Mouse (Mus musculus): Measurements from ENCODE around the gene Rnf145.

Gene Rnf145

DNA sequence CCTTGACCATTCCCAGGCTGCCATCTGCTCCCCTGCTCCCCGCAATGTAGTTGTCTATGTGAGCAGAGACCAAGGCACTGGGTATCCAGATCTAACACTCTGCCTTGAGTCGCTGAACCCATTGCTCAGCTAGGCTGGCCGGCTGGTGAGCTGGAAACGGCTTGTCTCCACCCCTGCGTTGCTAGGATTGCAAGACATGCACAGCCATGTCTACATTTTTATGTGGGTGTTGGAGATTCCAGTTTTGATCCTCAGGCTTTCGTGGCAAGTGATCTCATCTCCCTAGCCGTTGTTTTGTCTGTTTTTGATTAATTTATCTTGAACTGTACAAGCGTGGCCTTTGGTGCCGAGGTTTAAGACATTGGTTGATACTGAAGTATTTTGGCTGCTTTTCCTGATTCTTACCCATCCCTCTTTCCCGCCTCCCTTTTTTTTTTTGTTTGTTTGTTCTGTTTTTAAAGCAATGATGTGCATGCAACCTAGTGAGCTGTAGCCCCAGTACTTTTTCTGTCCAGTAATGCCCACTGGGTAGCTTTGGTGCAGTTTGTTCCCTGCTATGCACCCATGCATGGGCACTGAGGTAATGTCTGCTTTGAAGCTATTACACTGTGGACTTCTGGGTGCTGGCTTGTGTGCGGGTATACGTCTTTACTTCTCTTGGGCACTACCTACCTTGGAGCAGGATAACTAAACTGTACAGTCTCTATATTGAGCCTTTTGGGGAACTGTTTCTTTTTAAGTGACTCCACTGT, 16.4 kb downstream of the Rnf145 start:
- no peak for DNase-seq (ENCODE audit: low spot score)

DNA sequence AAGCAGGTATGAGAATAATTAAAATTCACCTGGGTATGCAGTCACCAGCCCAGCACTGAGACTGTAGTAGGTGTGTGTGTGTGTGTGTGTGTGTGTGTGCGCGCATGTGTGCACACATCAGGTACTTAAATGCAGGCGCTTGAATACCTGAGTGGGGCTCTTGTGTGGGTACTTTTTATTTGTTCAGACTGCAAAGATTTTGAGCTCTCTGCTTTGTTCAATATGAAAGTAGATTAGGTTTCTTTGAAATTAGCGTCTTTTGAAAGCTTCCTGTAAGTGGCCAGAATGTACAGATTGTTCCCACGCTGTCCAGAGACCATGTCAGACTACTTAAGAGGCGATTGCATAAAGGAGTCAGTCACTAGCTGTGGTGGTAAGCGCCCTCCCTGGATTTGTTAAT, 18.6 kb downstream of the Rnf145 start:
- no peak for DNase-seq (ENCODE audit: low spot score)

DNA sequence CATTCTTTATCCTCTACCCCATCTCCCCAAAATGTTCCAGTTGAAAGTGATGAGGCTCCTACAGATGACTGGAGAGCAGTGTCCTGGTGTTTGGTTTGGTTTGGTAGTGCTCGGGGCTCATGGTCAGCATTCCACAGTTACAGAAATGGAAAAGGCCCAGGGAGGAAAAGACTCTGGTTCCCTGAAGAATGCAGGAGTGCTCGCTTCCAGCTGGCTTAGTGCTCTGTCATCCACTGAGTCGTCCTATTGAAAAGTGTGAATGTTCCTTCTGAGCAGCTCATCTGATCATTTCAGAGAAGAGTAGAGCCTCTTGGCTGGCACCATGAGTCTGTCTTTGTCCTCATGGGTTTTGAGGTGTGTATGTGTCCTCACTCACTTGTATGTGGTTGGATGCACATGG, 19.3 kb downstream of the Rnf145 start:
- DNase-seq (ENCODE audit: low spot score) = no peak

DNA sequence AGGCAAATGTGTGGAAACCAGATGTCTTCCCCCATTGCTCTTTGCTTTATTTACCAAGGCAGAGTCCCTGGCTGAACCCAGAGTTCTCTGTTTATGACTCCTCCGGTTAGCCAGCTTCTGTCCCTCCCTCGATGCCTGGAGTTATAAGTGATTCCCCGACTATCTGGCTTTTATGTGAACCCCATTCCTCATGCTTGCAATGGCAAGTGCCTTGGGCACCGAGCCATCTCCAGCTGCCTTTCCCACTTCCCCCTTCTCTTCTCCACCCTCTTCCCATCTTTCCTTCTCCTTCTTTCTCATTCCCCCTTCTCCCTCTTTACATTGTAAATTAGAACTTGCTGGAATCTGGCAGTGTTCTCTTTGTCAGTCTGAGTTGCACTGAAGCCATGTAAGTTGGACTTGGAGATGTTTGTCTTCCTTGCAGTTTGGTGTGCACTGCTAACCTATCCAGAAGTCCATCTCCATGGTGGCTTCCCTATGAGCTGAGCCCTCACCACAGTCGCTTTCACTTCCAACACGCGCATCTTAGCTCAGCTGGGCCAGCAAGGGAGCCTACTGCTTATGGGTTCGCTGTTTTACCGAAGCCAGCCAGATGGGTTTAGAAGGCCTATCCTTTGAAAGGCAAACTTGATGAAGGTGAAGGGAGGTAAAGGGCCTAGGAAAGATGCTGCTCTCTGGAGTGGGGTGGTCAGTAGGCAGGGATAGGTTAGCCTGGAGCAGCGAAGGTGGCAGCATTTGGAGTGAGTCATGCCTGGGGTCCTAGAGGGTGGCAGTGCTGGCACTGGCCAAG, 19.9 kb downstream of the Rnf145 start:
- DNase-seq (ENCODE audit: low spot score) = no peak

DNA sequence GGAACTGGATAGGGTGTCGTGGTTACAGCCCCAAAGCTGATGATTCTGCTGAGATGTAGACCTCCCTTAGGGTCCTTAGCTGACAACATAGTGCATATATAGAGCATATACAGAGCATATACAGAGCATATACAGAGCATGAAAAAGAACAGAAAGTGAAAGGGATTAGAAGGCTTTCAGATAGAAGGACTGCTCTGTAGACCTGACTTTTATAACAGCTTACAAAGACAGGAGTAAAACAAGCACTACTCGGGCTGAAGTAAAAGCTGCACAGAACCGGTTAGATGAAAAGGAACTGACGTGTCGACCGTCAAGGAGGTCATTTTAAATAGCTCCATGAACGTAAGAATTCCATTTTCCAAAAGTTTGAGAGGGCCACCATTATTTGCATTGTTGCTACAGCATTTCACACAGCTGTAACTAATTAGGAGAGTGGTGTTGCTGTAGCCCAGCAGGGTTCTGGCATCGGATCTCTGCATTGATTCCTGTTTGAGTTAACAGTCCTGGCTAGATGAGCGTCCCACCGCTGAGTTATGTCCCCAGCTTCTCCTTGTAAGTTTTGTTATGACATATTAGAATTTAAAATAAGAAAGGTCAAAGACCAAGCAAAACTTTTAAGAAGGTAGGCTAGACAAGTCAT, 20.6 kb downstream of the Rnf145 start:
- peak; percentile 19 for DNase-seq (ENCODE audit: low spot score)

DNA sequence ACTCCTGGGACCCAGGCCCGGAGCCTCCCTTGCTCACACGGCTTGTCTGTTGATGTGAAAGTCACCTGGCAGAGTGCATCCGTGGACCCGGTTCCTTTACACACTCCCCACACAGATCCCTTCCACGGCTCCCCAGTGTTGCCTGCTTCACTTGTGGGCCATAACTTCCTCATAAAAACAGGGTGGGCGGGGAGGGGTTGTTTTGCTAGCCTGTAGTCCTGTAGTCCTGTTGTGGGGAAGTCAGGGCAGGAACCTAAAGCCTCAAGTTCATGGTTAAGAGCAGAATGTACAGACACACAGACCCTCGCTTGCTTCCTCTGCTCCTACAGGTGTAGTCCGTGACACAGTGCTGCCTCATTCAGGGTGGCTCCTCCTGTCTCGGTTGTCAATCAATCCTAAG, 21.5 kb downstream of the Rnf145 start:
- DNase-seq (ENCODE audit: low spot score) = no peak

DNA sequence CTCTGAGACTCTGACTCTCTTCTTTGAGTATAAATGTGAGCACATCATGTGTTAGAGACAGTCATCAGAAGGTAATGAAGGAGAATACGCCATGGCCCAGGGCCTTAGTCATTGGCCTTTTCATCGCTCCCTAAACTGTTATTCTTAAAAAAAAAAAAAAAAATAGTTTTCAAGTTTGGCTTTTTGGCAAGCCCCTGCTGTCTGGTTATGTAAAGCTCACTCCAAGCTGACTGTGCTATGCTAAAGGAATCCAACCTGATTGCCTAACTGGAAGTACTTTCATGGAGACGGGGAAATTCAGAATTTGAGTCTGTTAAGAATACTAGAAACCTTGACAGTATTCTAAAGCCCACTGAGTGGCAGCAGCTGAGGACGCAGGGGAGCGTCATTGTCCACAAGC, 22.5 kb downstream of the Rnf145 start:
- no peak for DNase-seq (ENCODE audit: low spot score)

DNA sequence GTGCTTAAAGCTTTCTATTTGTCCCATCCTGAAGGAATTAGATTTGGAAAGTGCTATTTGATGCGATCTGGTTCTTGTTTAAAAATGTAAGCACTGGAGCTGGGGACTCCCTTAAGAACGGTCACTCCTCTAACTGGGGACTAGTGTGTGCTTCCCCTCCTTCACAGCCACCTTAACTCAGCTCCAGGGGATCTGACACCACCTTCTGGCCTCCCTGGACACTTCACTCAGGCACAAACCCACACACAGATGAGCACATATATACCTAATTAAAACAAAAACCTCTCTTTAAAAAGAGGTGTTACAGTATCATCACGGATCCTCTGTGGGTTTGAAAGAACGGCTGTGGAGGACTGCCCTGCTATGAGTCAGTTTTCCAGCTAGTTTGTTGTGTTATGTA, 23.0 kb downstream of the Rnf145 start:
- no peak for DNase-seq (ENCODE audit: low spot score)

DNA sequence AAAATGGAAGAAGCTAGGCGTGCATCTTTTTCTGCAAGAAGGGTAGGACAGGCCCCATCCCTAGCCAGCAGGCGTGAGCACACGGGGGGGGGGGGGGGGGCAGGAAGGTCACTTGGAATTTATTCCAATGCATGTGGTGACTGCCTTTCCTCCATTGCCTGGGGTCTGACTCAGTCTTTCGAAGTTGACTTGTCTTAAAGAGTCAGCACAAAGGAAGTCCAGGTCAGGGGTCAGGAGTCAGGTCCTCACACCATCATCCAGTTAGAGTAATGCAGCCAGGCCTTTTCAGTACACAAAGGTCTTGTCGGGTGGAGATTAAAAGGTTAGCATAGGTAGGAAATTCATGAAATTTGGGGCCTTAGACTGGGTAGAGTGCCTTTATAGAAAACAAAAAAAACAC, 24.8 kb downstream of the Rnf145 start:
- DNase-seq (ENCODE audit: low spot score) = peak; percentile 25

DNA sequence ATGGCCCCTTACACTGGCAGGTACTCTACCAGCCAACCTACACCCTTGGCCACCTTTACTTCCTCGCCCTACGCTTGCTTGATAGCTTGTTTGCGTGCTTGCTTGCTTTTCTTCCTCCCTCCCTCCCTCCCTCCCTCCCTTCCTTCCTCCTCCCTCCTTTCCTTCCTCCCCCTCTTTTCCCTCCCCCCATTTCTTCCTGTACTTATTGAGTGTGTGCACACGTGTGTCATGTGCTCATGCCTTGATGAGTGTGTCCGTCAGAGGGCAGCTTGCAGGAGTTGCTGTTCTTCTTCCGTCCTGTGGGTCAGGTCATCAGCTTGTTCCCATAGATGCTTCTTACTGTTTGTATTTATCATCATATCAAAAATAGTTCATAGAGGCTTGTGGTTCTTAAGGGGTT, 25.2 kb downstream of the Rnf145 start:
- DNase-seq (ENCODE audit: low spot score) = no peak

DNA sequence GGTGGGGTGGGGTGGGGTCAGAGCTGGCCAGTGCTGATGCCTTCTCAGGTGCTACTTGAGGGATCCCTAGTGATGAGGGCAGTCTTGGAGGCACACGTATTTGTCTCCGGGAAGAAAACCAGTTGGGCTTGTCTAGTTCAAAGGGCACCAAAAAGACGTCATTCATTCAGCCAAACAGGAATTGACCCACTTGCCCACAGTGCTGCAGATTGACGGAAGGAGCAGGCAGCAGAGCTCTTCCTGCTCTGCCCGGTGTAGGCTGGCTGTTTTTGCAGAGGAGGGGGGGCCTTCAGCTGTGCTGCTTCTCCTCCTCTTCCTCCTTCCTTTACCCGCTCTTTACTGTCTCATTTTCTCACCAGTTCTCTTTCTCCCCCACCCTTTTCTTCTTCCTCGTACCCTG, 26.4 kb downstream of the Rnf145 start:
- no peak for DNase-seq (ENCODE audit: low spot score)

DNA sequence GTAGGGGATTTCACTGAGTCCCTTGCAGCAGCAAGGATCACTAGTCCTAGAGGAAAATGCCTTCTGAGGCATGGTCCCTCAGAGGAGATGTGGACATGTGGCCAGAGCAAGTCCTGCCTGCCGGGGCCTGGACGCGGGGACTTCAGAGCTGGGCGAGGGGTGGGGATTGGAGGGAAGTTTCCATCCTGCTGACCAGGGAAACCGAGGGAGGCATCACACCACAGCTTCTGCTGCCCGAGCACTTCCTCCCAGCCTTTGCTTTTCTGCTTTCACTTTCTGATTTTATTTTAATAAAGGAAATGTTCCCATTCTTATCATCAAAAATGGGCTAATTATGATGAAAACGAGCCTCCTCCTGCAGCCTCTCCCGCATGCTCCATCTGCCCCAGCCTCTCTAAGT, 27.5 kb downstream of the Rnf145 start:
- no peak for DNase-seq (ENCODE audit: low spot score)

DNA sequence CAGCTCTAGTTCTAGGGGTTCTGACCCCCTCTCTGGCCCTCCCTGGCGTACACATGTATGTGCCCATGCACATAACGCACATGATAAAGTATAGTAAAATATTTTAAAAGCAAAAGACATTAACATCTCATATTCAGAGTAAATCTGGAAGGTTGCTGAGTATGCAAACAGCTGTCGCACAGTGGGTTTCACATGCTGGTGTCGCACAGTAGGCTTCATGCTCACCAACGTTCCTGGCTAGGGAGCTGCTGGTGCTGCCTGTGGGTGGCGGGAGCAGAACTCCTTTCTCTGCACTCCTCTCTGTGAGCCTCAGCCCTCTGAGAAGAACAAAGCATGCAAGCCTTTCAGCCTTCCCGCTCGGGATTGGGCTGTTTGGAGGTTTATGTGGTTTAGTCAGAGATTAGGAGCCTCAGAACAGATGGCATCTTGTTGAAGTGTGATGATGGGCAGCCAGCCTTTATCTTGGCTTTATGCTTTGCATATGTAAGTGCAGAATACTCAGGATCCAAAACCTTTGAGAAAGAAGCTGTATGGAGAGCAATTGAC, 29.0 kb downstream of the Rnf145 start:
- no peak for DNase-seq (ENCODE audit: low spot score)

DNA sequence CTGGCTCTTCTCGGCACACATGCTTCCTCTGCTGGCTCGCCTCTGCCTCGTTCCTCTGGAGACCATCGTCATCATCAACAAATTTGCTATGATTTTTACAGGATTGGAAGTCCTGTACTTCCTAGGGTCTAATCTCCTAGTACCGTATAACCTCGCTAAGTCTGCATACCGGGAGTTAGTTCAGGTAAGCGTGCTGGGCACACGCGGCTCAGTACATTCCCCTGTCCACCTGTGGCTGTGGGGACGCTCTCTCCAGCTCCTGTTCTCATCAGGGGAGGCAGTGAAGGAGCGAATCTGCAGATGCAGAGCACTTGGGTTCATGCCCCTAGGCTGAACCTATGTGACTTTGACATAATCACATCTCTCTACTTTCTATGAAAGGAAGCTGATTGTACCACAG, 30.1 kb downstream of the Rnf145 start:
- DNase-seq (ENCODE audit: low spot score) = no peak

DNA sequence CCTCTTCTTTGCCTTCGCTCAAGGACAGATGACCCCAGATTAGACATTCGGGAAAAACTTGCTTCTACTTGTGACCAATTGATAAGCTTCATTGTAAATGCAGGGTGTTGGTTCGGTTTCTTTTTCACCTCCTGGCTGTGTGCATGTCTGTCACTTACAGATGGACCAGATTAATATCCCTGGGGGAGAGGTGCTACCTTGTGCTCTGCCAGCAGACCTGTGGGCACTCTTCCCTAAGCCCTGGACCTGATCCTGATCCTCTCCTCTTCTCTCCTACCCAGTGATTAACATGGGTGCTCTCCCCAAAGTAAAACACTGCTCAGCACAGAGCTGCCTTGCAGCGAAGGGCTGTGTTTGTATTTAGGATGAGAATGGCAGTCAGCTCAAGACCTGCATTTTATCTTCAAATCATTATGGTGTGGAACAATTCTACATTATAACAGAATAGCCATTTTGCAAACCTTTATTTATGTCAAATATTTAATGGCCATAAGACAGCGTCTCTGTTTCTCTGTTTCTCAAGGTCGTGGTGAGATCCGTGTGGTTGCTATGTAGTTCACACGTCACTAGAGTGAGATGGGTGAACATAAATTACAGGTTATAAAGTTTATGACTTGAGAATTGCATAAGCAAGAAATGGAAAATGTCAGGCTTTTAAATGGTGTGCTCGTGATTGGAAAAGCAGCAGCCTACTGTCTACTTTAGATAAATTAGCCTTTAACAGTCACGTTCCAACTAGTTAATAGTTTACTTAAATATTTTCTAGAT, 30.9 kb downstream of the Rnf145 start:
- DNase-seq (ENCODE audit: low spot score) = no peak

DNA sequence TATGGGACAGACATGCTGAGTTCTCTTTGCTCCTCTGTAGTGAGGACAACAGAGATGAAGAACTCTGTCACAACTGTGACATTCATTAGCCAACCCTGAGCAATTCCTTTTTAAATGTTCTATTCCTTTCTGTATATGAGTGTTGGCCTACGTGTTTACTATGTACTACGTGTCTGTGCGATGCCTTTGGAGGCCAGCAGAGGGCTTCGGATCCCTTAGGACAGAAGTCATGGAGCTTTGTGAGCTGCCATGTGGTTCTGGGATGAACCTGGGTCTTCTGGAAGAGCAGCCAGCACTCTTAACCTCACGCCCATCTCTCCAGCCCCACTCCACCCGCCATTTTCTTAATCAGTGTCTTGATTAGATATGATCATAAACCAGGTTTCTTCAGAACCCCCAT, 32.2 kb downstream of the Rnf145 start:
- DNase-seq (ENCODE audit: low spot score) = peak; percentile 39

DNA sequence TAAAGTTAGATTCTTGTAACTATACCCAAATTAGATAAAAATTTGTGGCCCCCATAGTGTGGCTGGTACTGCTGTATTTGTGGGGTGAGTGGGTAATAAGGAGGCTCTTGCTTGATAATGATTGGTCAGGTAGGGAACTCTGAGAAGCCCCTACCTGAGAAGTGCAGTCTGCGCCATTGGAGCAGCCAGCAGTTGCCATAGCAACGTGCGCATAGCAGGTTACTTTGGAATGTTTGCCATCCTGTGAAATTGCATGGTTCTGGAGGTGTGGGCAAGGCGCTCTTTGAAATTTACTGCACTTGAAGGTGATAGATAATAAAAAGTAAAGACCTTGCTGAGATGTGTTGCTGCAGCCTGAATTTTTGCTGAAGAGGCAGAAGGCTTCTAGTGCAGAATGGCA, 35.6 kb downstream of the Rnf145 start:
- no peak for DNase-seq (ENCODE audit: low spot score)

DNA sequence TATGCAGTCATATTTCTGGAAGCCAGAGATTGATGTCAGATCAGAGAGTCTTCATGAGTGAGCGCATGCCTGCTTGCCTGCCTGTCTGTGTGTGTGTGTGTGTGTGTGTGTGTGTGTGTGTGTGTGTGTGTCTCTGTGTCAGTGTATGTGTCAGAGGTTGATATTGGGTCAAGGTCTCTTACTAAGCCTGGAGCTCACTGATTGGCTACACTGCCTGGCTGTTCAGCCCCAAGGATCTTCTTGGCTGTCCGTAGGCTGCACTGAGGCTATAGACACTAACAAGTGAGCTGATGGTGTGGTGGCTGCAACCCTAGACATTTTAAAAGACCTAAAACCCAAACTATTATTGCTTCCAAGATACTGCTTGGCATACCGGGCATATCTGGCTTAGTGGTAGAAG, 39.8 kb downstream of the Rnf145 start:
- no peak for DNase-seq (ENCODE audit: low spot score)

DNA sequence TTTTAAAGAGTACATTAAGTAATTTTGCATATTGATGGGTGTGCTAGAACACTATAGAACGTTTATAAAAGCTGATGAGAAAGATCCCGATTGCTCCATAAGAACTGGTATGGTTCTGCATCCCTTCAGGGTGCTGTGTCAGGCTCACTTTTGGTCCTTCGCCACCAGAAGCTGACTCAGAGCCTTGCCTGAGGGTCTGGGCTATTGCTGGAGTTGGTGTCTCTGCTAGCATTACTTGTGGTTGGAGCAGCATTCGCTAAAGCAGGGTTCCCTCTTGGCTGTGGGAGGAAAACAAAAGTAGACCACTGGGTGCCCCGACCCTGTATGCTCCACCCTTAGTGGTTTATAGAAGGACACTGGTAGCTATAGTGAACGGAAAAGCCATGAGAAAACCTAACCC, 40.7 kb downstream of the Rnf145 start:
- no peak for DNase-seq (ENCODE audit: low spot score)

DNA sequence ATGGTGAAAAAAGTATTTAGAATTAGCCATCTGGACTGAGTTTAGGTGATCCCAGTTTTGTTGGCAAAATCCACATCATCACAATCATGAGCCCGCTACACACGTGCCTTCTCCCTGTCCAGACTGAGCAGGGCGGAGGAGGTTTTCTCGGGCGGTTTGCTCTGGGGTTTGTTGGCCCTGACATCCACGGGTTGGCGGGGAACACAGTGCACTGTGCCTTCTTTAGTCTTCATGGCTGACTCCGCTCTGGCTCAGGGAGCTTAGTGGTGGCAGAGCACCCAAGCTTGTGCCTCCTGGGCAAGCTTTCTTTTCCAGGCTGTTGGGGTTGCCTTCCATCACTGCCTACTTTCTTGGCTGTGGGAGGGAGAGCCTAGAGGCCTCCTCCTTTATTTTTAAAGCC, 41.6 kb downstream of the Rnf145 start:
- no peak for DNase-seq (ENCODE audit: low spot score)

DNA sequence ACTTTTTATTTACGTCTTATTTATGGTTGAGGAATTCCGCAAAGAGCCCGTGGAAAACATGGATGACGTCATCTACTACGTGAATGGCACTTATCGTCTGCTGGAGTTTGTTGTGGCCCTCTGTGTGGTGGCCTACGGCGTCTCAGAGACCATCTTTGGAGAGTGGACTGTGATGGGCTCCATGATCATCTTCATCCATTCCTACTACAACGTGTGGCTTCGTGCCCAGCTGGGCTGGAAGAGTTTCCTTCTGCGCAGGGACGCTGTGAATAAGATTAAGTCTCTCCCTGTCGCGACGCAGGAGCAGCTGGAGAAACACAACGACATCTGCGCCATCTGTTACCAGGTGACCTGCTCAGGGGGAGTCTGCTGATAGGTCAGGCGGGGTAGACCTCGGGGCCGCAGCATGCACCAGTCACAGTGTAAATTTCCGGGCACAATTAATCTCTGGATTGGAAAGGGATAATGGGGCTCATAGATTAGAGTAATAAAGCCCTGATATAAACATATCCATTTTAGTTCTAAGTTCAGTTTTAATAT, 42.8 kb downstream of the Rnf145 start:
- no peak for DNase-seq (ENCODE audit: low spot score)

Measured in embryo, embryonic 10 days (tissue).